Mouse (Mus musculus): Measurements from ENCODE around the gene 0610010F05Rik.

The 0610010F05Rik gene

DNA sequence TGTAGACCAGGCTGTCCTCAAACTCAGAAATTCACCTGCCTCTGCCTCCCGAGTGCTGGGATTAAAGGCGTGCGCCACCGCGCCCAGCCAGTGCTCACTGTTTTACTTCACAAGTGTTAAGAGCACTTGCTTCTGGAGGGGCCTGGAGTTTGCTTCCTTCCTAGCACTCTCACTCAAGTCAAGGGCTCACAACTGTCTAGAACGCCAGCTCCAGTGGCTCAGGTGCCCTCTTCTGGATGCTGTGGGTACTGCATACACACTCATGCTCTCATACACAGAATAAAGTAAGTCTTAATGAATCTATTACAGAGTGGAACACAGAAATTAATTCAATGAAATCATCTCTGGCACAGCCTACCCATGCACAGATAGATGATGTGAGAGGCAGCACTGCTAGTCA lies 67.7 kb downstream of the 0610010F05Rik start:
- ATAC-seq (ENCODE audit: low TSS enrichment): peak; percentile 92

DNA sequence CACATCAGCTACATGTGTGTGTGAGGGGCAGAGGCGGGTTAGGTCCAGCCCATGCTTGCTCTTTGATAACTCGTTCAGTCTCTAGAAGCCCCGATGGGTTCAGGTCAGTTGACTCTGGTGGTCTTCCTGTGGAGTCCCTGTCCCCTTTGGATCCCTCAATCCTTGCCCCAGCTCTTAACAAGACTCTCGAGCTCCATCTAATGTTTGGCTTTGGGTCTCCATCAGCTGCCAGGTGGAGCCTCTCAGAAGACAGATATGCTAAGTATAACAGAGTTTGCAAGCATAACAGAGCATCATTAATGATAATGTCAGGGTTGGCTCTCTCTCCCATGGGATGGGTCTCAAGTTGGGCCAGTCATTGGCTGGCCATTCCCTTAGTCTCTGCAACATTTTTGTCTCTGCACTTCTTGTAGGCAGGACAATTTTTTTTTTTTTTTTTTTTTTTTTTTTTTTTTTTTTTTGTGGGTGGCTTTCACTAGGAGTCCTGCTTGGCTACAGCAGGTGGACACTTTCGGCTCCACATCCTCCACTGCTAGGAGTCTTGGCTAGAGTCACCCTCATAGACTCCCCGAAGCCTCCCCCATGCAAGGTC lies 76.3 kb downstream of the 0610010F05Rik start:
- ATAC-seq (ENCODE audit: low TSS enrichment): no peak

DNA sequence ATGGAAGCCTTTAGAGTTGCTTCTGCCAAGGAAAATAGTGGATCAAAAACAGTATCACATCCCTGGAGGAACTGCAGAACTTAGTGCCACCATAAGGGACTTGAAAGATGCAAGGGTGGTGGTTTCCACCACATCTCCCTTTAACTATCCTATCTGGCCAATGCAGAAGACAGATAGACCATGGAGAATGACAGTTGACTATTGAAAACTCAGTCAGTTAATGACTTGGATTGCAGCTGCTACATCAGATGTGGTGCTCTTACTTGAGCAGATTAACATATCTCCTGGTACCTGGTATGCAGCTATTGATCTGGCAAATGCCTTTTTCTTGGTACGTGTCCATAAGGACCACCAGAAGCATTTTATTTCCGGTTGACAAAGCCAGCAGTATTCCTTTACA lies 96.0 kb downstream of the 0610010F05Rik start:
- ATAC-seq (ENCODE audit: low TSS enrichment): no peak

DNA sequence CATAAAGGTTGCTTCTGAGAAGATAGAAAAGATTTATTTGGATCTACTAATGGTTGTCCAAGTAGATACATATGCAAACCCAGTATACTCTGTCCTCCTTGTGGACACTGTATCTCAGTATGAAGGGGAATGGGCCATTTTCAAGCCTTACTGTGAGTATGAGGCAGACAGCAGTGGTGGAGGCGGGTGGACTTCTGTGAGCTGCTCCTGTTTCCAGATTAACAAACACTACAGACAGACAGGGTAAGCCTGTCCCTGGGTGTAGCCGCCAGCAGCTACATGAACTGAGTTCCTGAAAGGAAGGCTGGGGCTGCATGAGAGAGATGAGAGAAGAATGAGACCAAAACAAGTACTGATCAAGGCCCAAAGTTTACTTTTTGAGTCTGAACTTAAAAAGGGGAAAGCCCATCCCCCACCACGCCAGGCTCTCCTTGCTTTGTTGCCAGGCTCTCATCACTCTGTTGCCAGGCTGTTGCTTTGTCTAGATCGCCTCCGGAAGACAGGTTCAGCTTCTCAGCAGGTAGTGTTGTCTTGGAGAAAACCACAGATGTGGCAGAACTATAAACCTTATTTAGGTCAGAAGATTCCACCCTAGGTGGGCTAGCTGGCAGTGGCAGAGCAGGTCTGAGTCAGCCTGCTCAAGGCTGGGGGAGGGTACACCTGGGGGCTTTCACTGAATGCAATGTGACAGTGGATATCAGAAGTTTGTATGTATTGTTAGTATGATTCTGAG lies 112.8 kb downstream of the 0610010F05Rik start, which contains the start of gene 1700093K21Rik:
Gene 1700093K21Rik, minus strand, starts transcription at position 683 of the 733 bp plus-strand sequence.
- peak; percentile 91 for ATAC-seq (ENCODE audit: low TSS enrichment)

DNA sequence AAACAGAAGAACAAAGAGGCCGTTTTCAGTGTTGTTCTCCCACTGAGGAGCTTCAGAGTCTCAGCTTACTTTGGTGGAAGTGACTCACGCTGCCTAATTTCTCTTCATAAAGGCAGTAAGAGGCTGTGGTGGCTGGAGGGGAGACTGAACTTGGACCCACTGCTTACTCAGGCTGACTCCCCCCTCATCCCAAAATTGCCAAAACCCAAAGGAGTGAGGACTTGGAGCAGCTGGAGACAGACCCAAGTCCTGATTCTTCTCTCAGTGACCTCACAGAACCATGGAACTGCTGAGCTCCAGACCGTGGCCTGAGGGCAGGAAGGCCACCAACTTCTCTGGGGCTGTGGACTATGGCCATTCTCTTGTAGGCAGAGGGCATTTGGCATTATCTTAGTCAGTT lies 114.5 kb downstream of the 0610010F05Rik start:
- no peak for ATAC-seq (ENCODE audit: low TSS enrichment)

DNA sequence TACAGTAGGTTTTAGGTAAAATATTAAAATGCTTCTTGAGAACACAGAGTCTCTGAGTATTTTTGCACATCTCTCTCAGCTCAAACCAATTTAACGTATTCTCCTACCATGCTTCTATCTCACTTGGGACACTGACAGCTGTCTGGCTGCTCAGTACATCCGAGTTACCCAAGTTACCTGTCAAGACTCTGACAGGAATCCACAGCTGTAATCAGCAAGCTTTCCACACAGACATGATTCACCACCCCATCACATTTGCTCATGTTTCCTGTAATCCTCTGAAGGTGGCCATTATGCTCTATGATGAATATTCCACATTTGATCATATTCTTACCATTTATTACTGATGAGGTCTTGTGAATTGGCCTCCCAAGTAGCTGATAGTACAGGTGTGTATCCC lies 118.1 kb downstream of the 0610010F05Rik start:
- no peak for ATAC-seq (ENCODE audit: low TSS enrichment)
